Mouse (Mus musculus) right cerebral cortex, postnatal 4 days (tissue): ENCODE measurements at regions not wholly inside any gene's neighbourhood (a gene's known extent, or its start where the extent isn't known, plus 50 kb on each side); places are given as distances from the start of the nearest gene placed in this dataset.

Experiments used
- DNase-seq: peaks from one replicate; pipeline ENCODE4 v3.0.0-alpha.2; 2022

DNA sequence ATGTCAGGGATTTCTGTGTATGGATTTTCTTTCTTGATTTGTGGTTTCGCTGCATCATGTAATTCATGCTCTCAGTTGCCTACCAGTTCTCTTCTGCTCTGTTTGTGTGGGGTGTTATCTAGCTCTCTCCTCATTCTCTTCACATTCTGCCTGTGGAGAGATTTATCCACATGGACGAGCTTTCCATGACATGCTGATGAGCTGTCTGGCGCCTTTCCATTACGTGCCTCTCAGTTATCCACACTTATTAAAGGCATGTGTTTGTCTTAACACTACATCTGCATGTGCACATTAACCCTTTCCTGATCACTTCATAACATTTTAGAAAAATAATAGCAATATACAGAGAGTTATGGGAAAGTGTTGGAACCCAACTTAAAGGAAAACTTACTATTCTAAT is 106.6 kb upstream of the Negr1 start:
- no peak for DNase-seq

GRCm38 (mm10) chr3:156463299-156463698 is 98.3 kb upstream of the Negr1 start:
- DNase-seq: no peak

GRCm38 (mm10) chr3:156465601-156466000 is 96.0 kb upstream of the Negr1 start:
- DNase-seq: no peak

- no peak for DNase-seq
These were observed 88.9 kb upstream of the Negr1 start for GRCm38 (mm10) chr3:156472665-156473064.
